Mouse (Mus musculus) forebrain, embryonic 14.5 days (tissue): Measurements from ENCODE around the gene a. TPM values are rescaled to one million over a fixed set of nuclear protein-coding genes. Genes with fewer than 3 reads are reported as not detected.
A peak's percentile ranks its signal among the peaks of the same experiment; 100 is the strongest.

ENCODE experiments used
- ATAC-seq: fragments of 200-750 bp; cut with Nextera tagmentation; 2 replicates; pipeline ENCODE4 v1.8.0; 2017; ENCODE audit warnings: mild to moderate bottlenecking, moderate library complexity
- DNase-seq: peaks from one replicate; pipeline ENCODE4 v3.0.0-alpha.2; 2015; ENCODE audit warnings: low spot score
- H3K27ac ChIP-seq: fragments of 300-500 bp; sonication (generic); 2 replicates; pipeline ENCODE4 v1.5.1; 2014; ENCODE audit warnings: low read depth, mild to moderate bottlenecking, control low read depth, low read length, moderate library complexity
- H3K27me3 ChIP-seq: fragments of 300-500 bp; sonication (generic); replicated peaks from 2 replicates; pipeline ENCODE4 v1.6.1; 2014; ENCODE audit warnings: low read length, control low read depth, mixed read lengths; ENCODE audit not compliant: control insufficient read depth, insufficient read depth
- H3K36me3 ChIP-seq: fragments of 300-500 bp; sonication (generic); 2 replicates; pipeline ENCODE4 v1.6.1; 2014; ENCODE audit warnings: low read length, control low read depth; ENCODE audit not compliant: control insufficient read depth, insufficient read depth
- H3K4me1 ChIP-seq: fragments of 300-500 bp; sonication (generic); 2 replicates; pipeline ENCODE4 v1.6.1; 2014; ENCODE audit warnings: antibody characterized with exemption, low read length, control low read depth; ENCODE audit not compliant: control insufficient read depth, insufficient read depth
- H3K4me2 ChIP-seq: fragments of 300-500 bp; sonication (generic); 2 replicates; pipeline ENCODE4 v1.6.1; 2014; ENCODE audit warnings: mild to moderate bottlenecking, control low read depth, low read length
- H3K4me3 ChIP-seq: fragments of 300-500 bp; sonication (generic); 2 replicates; pipeline ENCODE4 v1.5.1; 2014; ENCODE audit warnings: low read depth, low read length, control low read depth
- H3K9ac ChIP-seq: fragments of 300-500 bp; sonication (generic); 2 replicates; pipeline ENCODE4 v1.6.1; 2014; ENCODE audit warnings: mild to moderate bottlenecking, low read length, control low read depth, moderate library complexity
- H3K9me3 ChIP-seq: fragments of 300-500 bp; sonication (generic); replicated peaks from 2 replicates; pipeline ENCODE4 v1.6.1; 2016; ENCODE audit warnings: low read length, control low read depth, mixed read lengths; ENCODE audit not compliant: control insufficient read depth
- WGBS: fragments of 180-500 bp; shearing (Covaris S2); extraction: QIAGEN DNeasy Blood & Tissue Kit; methylation state at CpG from one replicate; pipeline ENCODE4 v1.1.7; 2014; 5-methylcytosine and 5-hydroxymethylcytosine counted together
- polyA plus RNA-seq: library from polyadenylated mRNA; unstranded; fragments of >200 nt; fragmentation: Nextera tagmentation; extraction: Ambion mirVana; gene quantifications from 2 replicates; pipeline ENCODE4 v1.2.1, GENCODE M21; 2014

a gene
- polyA plus RNA-seq, 1 experiment from 2014 or later, result 0.89 TPM

GRCm38 (mm10) chr2:154791661-154792642, 750 bp downstream of the a start:
- peak; percentile 7 for ATAC-seq
- no peaks in the 10 kb centered on the region for H3K9me3 ChIP-seq
- under 1% methylated on average over 67 of the region's 67 CpGs for WGBS

GRCm38 (mm10) chr2:154803372-154803771, 12.2 kb downstream of the a start:
- ATAC-seq, result no peak
- DNase-seq, result no peak
- H3K4me1 ChIP-seq, result no peaks in the 10 kb centered on the region
- no peak overlapping the region for H3K4me3 ChIP-seq
- no peak overlapping the region for H3K9ac ChIP-seq
- H3K27me3 ChIP-seq, result no peaks in the 10 kb centered on the region
- no peaks in the 10 kb centered on the region for H3K36me3 ChIP-seq
- H3K27ac ChIP-seq, result no peak overlapping the region
- no peaks in the 10 kb centered on the region for H3K9me3 ChIP-seq
- no peak overlapping the region for H3K4me2 ChIP-seq
- WGBS, result 87% methylated on average over 1 of the region's 1 CpGs

More at GRCm38 (mm10) chr2:154791661-154792642, 750 bp downstream of the a start:
- Histone ChIP-seq H3K4me2 (peak overlapping the region; percentile 88), H3K9ac (peak overlapping the region; percentile 93), H3K27ac (peak overlapping the region; percentile 98), H3K4me1 (peaks cover 21% of the 10 kb centered on the region), H3K4me3 (peak overlapping the region; percentile 98), H3K36me3 (peaks cover 4% of the 10 kb centered on the region; the same call in 1 of the 2 replicates), H3K27me3 (no peaks in the 10 kb centered on the region)
- peak; percentile 68 for DNase-seq

- Histone ChIP-seq H3K4me1 (no peaks in the 10 kb centered on the region), H3K27me3 (no peaks in the 10 kb centered on the region), H3K9me3 (no peaks in the 10 kb centered on the region), H3K4me3 (no peak overlapping the region), H3K4me2 (no peak overlapping the region), H3K9ac (no peak overlapping the region), H3K27ac (no peak overlapping the region), H3K36me3 (no peaks in the 10 kb centered on the region)
- 78% methylated on average over 4 of the region's 4 CpGs for WGBS
- ATAC-seq, result no peak
- no peak for DNase-seq
These were observed 12.6 kb downstream of the a start for GRCm38 (mm10) chr2:154803845-154804244.

- H3K4me2 ChIP-seq, result no peak overlapping the region
- H3K4me1 ChIP-seq, result no peaks in the 10 kb centered on the region
- no peak for DNase-seq
- ATAC-seq, result no peak
- no peak overlapping the region for H3K4me3 ChIP-seq
- no peaks in the 10 kb centered on the region for H3K9me3 ChIP-seq
- no peaks in the 10 kb centered on the region for H3K27me3 ChIP-seq
- H3K9ac ChIP-seq, result no peak overlapping the region
- H3K27ac ChIP-seq, result no peak overlapping the region
- 82% methylated on average over 1 of the region's 1 CpGs for WGBS
- no peaks in the 10 kb centered on the region for H3K36me3 ChIP-seq
These were observed 16.5 kb downstream of the a start for GRCm38 (mm10) chr2:154807689-154808088.

GRCm38 (mm10) chr2:154809107-154809762, 18.0 kb downstream of the a start:
- 97% methylated on average over 1 of the region's 1 CpGs for WGBS
- Histone ChIP-seq H3K4me1 (no peaks in the 10 kb centered on the region), H3K9ac (no peak overlapping the region), H3K27me3 (no peaks in the 10 kb centered on the region), H3K4me3 (no peak overlapping the region), H3K9me3 (no peaks in the 10 kb centered on the region), H3K4me2 (no peak overlapping the region), H3K27ac (no peak overlapping the region), H3K36me3 (no peaks in the 10 kb centered on the region)
- ATAC-seq (no peak), DNase-seq (no peak)

GRCm38 (mm10) chr2:154810821-154811220, 19.6 kb downstream of the a start:
- H3K36me3 ChIP-seq, result no peaks in the 10 kb centered on the region
- ATAC-seq (no peak), DNase-seq (no peak)
- no peak overlapping the region for H3K4me2 ChIP-seq
- 32% methylated on average over 1 of the region's 1 CpGs for whole genome bisulfite sequencing
- H3K4me1 ChIP-seq, result no peaks in the 10 kb centered on the region
- no peaks in the 10 kb centered on the region for H3K27me3 ChIP-seq
- no peaks in the 10 kb centered on the region for H3K9me3 ChIP-seq
- H3K4me3 ChIP-seq, result no peak overlapping the region
- no peak overlapping the region for H3K9ac ChIP-seq
- H3K27ac ChIP-seq, result no peak overlapping the region

- Histone ChIP-seq H3K9ac (no peak overlapping the region), H3K4me1 (peaks cover 18% of the 10 kb centered on the region), H3K4me2 (no peak overlapping the region), H3K27me3 (no peaks in the 10 kb centered on the region), H3K9me3 (no peaks in the 10 kb centered on the region), H3K27ac (no peak overlapping the region), H3K36me3 (no peaks in the 10 kb centered on the region), H3K4me3 (no peak overlapping the region)
- DNase-seq (no peak), ATAC-seq (no peak)
- 92% methylated on average over 2 of the region's 2 CpGs for WGBS
These were observed 22.2 kb downstream of the a start for GRCm38 (mm10) chr2:154813426-154813825.

- peaks cover 18% of the 10 kb centered on the region for H3K4me1 ChIP-seq
These were observed 25.9 kb downstream of the a start for GRCm38 (mm10) chr2:154817089-154817488.

More at GRCm38 (mm10) chr2:154817089-154817488, 25.9 kb downstream of the a start:
- H3K4me3 ChIP-seq, result no peak overlapping the region
- H3K4me2 ChIP-seq, result 0 out of 2 replicates have a peak overlapping the region, but pooled peaks have one; percentile 2
- H3K36me3 ChIP-seq, result no peaks in the 10 kb centered on the region
- DNase-seq (peak; percentile 75), ATAC-seq (peak; percentile 55)
- H3K9ac ChIP-seq, result no peak overlapping the region
- no peaks in the 10 kb centered on the region for H3K27me3 ChIP-seq
- H3K27ac ChIP-seq, result no peak overlapping the region
- WGBS, result 14% methylated on average over 3 of the region's 3 CpGs
- no peaks in the 10 kb centered on the region for H3K9me3 ChIP-seq
